Mouse (Mus musculus) R1 (cell line): ENCODE data around the gene Fam71e2.
"Not testable (repeated sequence)": the region's sequence is repeated elsewhere in the genome, so short reads cannot be mapped to it uniquely, and the experiment has no call there.

Experiments
- DNase-seq: peaks from one replicate; pipeline ENCODE4 v3.0.0-alpha.2; 2018; ENCODE audit warnings: low read depth, low spot score

The Fam71e2 gene

DNA sequence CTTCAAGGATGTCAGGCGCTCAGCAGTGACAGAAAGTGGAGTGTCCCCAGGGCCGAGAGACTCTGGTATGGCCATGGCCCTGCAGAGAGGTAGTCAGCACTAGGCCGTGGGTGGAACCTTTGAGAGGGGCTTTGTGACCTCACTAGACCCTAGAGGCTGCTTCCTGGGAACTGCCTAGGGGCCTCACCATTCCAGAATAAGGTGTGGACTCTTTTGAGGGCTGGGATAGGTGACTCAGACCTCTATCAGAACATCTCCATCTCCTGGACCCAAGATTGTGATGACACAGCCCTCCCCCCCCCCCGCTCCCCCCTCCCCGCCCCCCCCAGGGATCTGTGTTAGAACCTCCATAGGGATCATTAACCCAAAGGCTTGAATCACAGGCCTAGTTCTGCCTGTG is at the start of gene Fam71e2:
Gene Fam71e2 (minus strand): TSS at position 101 of the 400 bp plus-strand sequence.
- DNase-seq, result no peak

DNA sequence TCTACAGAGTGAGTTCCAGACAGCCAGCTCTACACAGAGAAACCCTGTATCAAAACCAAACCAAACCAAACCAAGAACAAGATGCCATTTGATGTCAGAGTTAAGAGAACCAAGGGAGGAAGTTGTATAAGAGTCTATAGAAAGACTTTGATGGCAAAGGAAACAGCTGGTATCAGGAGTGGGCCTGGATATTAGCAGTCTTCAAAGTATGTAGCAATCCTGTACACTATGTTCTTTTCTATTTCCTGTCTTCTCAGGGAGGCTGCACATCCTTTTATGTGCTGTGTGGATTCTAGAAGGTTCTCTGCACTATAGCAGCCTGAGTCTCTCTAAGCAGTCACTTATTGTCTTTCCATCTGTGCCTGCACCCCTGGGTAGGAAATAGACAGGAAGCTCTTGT is 45.5 kb upstream of the Fam71e2 start:
- DNase-seq, result no peak

DNA sequence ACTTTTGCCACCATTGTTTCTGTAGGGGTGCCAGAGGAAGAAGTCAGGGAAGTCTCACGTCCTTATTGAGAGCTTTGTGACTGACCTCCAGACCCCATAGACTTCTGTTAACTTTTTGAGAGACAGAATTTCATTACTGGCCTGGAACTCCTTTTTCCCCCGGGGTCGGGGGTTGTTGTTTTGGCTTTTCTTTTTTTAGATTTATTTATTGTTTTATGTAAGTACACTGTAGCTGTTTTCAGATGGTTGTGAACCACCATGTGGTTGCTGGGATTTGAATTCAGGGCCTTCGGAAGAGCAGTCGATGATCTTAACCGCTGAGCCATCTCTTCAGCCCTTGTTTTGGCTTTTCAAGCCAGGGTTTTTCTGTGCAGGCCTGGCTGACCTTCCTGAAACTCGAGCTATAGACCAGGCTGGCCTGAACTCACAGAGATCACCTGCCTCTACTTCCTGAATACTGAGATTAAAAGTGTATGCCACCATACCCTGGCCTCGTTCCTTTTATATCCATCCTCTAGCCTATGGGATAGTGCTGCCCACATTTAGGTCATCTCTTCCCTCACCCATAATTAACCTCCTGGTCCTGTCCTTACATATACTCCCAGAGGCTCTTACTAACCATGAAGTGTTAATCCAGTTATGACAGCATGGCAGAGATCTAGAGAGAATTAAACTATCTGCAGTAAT is 42.1 kb upstream of the Fam71e2 start:
- no peak for DNase-seq

DNA sequence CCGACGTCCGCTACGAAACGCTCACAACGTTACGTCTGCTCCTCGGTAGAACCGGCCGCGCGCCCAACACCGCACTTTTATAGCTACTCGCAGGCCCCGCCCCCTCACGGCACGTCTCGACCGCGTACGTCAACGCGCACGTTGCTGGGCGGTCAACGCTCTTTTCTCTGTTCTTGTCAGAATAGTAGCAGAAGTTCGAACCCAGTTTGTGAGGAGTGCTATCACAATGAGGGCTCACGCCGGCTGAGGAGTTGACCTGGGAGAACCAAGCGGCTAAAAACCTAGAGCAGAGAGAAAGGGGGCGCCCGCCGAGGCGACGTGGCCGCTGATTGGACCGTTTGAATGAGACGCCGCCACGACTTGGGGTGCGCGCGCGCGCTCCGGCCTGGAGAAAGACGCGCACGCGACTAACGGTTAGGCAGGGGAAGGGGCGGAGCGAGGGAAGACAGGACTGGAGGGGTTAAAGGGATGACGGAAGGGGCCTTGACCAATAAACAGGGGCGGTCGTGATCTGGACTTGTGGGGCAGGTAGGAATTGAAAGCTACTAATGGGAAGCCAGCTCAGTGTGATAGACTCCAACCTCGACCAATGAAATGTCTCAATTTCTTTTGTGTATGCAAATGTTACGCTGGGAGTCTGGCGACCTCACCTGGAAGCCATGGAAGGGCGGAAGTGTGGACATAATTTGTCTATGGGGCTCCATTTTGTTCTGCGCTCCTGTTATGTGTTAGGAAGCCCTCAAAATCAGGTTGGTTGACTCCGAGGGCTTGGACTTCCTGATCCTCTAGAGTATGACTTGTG is 41.4 kb upstream of the Fam71e2 start, which contains the start of gene Ube2s:
Gene Ube2s (minus strand): TSS at position 288 of the 802 bp plus-strand sequence.
- peak; percentile 100 for DNase-seq

DNA sequence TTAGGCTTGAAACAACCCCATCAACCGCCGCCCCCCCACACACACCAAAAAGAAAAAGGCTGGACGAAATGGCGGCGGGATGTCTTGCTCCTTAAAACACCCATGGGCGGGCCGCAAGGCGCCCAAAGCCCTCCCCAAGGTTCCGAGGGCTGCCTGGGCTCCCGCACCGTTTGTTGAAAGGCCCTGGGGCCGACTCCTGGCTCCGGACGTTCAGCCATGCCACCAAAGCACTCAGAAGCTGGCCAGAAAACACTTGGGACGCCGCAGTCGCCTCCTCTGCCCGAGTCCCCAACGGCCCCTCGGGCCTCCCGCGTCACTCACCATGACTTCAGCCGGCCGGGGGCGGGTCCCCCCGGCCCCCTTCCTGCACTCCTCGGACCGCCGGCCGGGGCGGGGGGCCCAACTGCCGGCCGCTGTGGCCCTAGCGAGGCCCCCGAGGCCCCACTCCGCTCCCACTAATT is 40.8 kb upstream of the Fam71e2 start:
- DNase-seq, result no peak

DNA sequence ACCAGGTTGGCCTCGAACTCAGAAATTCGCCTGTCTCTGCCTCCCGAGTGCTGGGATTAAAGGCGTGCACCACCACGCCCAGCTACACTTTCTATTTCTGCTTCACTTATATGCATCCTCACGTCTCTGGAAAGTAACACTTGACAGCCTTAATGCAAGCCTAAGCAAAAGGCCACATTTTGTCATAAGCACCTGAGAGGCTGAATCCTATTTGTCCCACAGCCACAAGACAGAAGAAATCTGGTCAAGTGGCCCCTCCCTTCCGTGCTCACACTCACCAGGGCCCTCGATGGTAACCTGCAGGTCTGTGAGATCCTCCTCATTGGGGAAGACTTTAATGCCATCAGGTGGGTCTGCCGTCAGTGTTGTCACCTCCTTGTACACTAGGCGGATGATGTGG is 40.0 kb upstream of the Fam71e2 start:
- DNase-seq, result not testable (repeated sequence)

DNA sequence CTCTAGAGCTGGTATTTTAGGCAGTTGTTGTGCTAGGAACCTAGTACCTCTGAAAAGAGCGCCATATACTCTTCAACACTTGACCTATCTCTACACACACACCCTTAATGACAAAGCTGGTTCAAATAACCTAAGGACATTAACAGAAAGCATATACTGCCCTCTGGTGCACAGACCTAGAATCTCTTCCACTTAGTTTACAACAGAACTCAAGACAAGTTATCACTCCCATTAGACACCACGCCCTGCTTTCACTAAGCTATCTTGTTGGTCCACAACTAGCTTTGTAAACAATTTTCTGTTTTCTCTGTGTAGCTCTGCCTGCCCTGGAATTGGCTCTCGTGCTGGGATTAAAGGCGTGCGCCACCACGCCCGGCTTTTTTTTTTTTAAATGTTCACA is 35.6 kb upstream of the Fam71e2 start:
- peak; percentile 80 for DNase-seq

DNA sequence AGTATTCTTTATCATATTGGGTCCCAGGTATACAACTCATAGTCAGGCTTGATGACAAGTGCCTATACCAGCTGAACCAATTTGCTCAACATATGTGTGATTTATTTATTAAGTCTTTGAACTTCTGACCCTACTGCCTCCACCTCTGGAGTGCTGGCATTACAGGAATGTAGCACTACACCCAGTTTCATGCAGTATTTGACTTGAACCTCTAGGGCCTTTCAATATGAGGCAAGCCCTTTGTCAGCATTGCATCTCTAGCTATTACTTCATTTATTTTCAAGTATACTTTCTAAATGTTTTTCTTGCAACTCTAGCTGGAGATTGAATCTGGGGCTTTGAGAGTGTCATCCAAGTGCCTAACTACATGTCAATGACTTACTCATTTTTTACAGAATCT is 31.1 kb upstream of the Fam71e2 start:
- no peak for DNase-seq

DNA sequence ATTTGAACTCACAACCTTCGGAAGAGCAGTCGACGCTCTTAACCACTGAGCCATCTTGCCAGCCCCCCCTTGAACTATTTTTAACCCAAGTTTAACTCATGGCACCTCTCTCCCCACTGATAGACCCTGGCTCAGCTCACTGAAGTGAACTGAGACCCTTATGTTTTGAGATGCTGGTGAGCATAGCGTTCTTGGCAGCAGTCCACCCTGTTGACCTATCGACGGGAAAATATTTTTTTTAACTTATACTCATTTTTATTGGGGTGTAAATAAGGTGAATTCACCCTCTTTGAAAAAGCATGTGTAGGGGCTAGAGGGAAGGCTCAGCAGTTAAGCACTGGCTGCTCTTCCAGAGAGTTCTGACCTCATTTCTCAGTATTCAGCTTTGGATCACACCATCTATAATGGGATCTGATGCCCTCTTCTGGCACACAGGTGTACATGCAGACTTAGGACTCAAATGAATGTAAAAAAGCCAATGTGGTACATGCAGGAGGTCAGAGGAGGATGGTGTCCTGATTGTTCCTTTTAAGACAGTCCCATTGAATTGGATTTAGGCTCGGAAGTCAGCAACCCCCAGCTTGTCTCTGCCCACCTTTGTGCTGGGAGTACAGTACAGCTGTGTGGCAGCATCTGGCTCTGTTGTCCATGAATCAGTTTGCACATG is 24.8 kb upstream of the Fam71e2 start:
- peak; percentile 82 for DNase-seq

DNA sequence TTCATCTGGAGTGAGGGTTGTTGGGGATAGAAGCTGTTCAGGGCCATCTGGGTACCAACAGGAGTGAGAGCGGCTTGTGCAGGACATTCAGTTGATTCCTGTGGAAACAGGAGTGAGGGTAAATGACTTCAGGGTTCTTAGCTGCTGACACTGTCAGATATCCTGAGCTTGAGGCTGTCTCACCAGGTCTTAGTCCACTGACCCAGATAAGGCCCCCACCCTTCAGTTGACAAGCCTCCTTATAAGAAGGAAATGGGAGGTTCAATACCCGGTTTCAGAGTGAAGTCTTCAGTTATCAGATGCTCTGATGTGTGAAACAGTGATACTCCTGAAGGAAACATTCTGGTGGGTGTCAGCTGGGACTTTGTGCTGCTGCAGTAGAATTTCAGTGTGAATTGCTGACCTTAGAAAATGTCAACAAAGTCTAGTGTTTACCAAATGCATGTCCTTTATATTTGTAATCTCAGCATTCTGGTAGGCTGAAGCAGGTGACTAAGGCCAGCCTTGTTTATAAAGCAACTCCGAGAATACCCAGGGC is 23.6 kb upstream of the Fam71e2 start:
- no peak for DNase-seq

DNA sequence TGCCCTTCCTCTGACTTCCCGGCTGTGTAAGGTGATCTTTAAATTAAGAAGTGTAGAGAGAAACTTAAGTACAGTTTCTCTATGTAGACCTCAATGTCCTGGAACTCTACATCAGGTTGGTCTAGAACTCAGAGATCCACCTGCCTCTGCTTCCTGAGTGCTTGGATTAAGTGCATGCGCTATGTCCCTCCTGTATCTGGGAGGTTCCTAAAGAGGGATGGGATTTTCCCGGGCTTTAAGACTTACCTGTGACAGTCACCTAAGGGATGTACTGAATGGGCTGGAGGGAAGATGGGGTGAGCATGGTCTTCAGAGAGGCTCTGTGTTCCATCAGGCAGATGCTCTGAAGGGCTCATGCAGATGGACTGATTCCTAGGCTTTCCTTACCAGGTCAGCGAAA is 22.6 kb upstream of the Fam71e2 start:
- peak; percentile 54 for DNase-seq

DNA sequence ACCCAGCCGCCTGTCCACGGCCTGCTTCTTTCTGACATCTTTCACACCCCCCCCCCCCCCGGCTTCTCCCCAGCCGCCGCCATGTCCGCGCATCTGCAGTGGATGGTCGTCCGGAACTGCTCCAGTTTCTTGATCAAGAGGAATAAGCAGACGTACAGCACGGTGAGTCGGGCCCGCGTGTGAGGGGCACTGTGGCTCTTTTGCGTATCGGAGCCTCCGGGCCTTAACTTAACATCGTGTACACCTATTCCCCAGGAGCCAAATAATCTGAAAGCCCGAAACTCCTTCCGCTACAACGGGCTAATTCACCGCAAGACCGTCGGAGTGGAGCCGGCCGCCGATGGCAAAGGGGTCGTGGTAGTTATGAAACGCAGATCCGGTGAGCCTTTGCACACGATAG is 22.1 kb upstream of the Fam71e2 start:
- not testable (repeated sequence) for DNase-seq

DNA sequence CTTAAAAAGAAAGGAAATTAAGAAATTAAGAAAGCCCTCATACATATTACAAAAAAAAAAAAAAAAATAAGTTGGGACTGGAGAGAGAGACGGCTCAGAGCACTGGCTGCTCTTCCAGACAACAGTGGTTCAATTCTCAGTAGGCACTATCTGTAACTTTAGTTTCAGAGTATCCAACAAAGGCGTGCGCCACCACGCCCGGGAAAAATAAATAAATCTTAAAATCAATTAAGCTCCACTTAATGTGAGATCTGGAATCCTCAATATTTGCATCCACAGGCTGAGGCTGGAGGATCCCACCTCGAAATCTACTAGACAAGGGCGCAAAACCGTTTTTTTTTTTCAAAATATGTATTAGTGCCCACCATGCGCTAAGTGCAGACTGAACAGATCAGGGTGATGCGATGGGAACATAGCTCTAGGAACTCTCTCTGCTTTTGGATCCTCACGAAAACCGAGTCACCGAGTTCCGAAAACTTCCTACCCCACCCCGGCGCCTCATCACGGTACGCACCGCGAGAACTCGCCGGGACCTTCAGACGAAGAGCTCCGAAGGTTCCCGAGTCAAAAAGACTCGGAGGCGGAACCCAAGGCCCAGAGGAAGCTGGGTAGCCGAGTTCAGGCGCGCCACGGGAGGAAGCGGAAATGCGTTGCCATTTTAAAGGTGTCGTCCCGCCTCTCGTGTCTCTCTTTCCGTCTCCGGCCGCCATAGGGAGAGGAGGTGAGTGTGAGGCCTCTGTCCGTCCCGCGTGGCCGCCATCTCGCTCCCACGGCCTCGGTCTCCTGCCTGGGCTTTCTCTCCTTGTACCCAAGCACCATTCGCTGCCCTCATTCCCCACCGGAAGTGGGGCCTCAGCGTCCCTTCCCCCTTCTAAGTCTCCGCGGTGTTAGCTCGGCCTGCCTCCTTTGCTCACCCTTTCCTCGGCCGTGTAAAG is 21.4 kb upstream of the Fam71e2 start, which contains the start of gene Rpl28:
Gene Rpl28 (plus strand): TSS at position 597 of the 935 bp plus-strand sequence.
- peak; percentile 98 for DNase-seq

DNA sequence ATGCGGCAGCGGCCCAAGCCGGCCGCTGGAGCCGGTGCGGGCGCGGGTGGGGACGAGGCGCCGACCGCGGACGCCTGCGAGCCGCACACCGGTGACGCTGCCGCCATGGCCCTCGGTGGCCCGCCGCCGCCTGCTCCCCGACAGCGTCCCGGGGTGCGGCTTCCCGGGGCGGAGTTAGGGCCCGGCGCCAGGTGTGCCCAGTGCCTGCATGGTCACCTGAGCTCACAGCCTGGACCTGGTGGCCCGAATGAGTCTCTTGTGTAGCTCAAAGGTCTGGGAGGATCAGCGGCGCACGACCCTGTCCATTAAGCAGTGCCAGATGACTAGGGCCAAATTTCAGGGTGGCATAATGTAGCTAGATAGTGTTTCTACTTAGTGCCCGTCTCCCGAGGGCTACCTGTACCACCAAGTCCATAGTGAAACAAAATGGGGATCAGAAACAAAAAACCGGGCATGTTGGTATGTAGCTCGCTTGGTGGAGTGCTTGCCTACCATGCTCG is 18.4 kb upstream of the Fam71e2 start, which contains the start of gene Tmem238:
Gene Tmem238 (minus strand): TSS at position 221 of the 500 bp plus-strand sequence.
- no peak for DNase-seq

DNA sequence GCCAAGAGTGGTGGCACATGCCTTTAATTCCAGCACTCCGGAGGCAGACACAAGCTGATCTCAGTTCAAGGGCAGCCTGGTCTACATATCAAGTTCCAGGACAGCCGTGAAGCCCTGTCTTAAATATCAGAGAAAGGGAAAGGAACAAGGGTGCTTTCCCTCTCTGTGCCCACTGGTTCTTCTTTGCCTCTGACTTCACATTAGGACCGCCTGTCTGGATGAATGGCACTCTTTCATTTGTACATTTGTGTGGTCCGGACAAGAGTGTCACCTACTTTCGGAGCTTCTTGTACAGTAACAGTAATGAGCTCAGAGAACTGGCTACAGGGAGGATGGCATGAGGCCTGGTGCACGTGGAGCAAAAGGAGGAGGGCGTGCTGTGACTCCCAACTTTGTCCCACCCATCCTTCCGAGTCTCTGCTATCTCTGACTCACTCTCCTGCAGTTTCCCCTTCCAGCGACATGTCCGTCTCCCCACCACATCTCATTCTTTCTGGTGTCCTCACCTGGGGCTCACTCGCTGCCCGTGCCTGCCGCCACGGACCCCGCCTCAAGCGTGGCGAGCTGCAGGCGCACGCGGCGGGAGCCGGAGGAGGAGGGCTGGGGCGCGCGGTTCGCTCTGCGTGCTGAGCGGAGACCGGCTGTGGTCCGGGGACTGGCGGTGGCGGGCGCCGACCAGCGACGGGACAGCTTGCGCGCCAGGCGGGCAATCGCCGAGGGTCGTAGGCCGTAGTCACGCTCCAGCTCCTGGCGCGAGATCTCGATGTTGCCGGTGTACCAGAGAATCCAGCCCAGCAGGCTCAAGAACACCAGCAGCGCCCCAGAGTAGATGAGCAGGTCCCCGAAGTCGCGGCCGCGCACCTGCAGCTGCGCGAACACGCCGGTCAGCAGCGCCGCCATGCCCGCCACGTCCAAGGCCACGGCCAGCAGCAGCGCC is 17.7 kb upstream of the Fam71e2 start:
- peak; percentile 77 for DNase-seq

DNA sequence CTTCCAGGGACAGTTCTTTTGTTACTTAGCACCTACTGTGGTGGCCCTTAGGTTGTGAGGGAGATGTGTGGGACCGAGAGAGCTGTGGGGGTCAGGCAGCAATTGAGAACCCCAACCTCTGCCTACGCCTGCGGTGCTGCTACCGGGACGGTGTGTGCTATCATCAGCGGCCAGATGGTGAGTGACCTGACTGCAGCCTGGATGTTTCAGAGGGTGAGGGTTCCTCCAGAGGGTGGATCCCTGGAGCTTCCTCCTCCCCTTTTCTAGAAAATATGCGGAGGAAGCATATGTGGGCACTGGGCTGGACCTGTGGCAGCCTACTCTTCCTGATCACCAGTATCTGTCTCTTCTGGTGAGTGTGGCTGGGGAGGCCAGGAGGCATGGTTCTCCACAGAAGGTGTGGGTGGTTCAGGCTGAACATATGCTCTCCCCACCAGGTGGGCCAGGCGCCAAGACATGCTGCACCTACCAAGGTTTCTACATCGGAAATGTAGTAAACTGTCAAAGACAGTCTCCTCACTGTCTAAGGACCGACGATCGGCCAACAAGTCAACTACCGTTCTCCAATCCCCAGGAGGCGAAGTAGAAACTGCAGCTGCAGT is 12.7 kb upstream of the Fam71e2 start:
- no peak for DNase-seq

DNA sequence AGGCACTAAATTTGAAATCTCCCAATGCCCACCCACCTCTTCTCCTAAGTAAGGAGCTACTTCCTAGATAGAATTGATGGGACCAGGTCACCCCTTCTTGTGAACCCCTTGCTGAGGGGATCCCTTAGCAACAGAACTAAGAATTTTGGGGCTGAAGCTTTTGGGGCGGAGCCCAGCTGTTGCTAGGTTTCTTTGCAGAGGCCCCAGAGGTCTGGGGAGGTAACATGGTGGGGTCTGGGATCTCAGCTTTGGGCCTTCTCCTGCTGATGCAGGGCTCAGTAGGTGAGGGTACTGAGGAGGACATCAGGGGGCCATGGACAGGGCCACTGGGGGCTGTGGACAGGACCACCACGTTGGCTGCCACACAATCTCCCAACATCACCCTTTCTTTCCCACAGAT is 11.7 kb upstream of the Fam71e2 start, which contains the start of the genes Il11 and Tmem190:
Gene Il11 (minus strand): TSS at position 101 of the 400 bp plus-strand sequence.
Gene Tmem190 (plus strand): TSS at position 179 of the 400 bp plus-strand sequence.
- no peak for DNase-seq

DNA sequence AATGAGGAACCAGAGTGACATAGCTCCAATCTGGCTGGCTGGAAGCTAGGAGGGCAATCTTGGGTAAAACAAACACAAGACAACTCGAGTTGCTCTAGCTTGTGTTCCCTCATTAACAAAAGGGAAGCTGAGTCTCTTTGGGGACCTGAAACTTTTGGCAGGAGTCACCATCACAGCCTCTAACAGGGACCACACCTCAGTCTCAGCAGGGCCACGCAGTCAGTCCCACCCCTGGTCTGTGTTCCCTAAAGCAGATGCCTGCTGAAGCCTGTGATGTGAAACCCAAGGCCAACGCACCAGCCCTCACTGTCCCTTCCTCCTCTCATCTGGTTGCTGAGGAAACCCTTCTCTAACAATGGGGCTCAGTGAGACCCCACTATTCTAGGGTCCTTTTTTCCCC is 11.0 kb upstream of the Fam71e2 start:
- DNase-seq, result no peak

DNA sequence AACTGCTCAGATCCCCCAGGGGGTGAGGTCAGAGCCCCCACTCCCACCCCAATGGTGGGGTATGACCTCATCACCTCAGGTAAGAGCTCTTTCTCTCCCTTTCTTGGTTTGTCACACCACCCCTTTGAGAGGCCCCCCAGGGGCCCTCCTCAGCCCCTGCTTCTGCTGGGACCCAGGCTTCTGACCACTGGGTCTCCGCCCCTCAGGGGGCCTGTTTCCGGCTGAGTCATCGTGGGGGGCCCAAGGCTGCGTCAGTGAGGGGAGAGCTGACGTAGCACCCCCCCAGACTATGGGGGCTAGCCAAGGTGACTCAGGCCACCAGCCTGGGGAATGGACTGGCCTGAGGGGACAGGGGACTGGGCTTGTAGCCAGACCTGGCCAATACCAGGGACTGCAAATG is 8.8 kb upstream of the Fam71e2 start:
- DNase-seq, result no peak
